Mouse (Mus musculus) retina, postnatal 1 day (tissue): ENCODE results near the gene Itgb2l.

Experiments used
- DNase-seq: peaks from one replicate; pipeline ENCODE4 v3.0.0-alpha.2; 2012

Itgb2l gene

GRCm38 (mm10) chr16:96426671-96427070, 16.7 kb downstream of the Itgb2l start:
- DNase-seq: no peak

- no peak for DNase-seq
Observed at GRCm38 (mm10) chr16:96425044-96425443, 18.4 kb downstream of the Itgb2l start.

- DNase-seq: no peak
Observed at GRCm38 (mm10) chr16:96408064-96408465, 35.4 kb downstream of the Itgb2l start.

- no peak for DNase-seq
Observed at GRCm38 (mm10) chr16:96406312-96406711, 37.1 kb downstream of the Itgb2l start.

- peak; percentile 51 for DNase-seq
Observed at GRCm38 (mm10) chr16:96402294-96402693, 41.1 kb downstream of the Itgb2l start.

GRCm38 (mm10) chr16:96400046-96400445, 43.4 kb downstream of the Itgb2l start:
- DNase-seq: peak; percentile 11

- DNase-seq: no peak
Observed at GRCm38 (mm10) chr16:96398806-96399205, 44.6 kb downstream of the Itgb2l start.

- DNase-seq: no peak
Observed at GRCm38 (mm10) chr16:96396013-96396650, 47.3 kb downstream of the Itgb2l start.

GRCm38 (mm10) chr16:96395516-96395915, 47.9 kb downstream of the Itgb2l start:
- no peak for DNase-seq

- DNase-seq: peak; percentile 8
Observed at GRCm38 (mm10) chr16:96391070-96391469, 52.3 kb downstream of the Itgb2l start.

GRCm38 (mm10) chr16:96388481-96388880, 54.9 kb downstream of the Itgb2l start:
- DNase-seq: no peak

- DNase-seq: no peak
Observed at GRCm38 (mm10) chr16:96387685-96388371, 55.6 kb downstream of the Itgb2l start.

GRCm38 (mm10) chr16:96384741-96385140, 58.7 kb downstream of the Itgb2l start:
- no peak for DNase-seq

- DNase-seq: no peak
Observed at GRCm38 (mm10) chr16:96382496-96383181, 60.8 kb downstream of the Itgb2l start.

- no peak for DNase-seq
Observed at GRCm38 (mm10) chr16:96381435-96381834, 62.0 kb downstream of the Itgb2l start.

- DNase-seq: no peak
Observed at GRCm38 (mm10) chr16:96378111-96378510, 65.3 kb downstream of the Itgb2l start.

- no peak for DNase-seq
Observed at GRCm38 (mm10) chr16:96376342-96376741, 67.1 kb downstream of the Itgb2l start.

GRCm38 (mm10) chr16:96375538-96375937, 67.9 kb downstream of the Itgb2l start:
- DNase-seq: no peak

GRCm38 (mm10) chr16:96372752-96373118, 70.7 kb downstream of the Itgb2l start:
- no peak for DNase-seq
